Mouse (Mus musculus): ENCODE measurements at regions not wholly inside any gene's neighbourhood (a gene's known extent, or its start where the extent isn't known, plus 50 kb on each side); places are given as distances from the start of the nearest gene placed in this dataset.

GRCm38 (mm10) chr11:19306687-19307086 is 287.9 kb upstream of the Meis1 start:
- no peak for TF ChIP-seq TCF3 (IDR thresholded peaks at IDR 0.05; ENCODE audit: insufficient read length, low read depth)
- TF ChIP-seq E2F4 (IDR thresholded peaks at IDR 0.05; ENCODE audit: insufficient read depth): no peak
- TF ChIP-seq MAX (IDR thresholded peaks at IDR 0.05; ENCODE audit: low read depth): no peak
- no peak for TF ChIP-seq SRF (IDR thresholded peaks at IDR 0.05; ENCODE audit: control insufficient read depth, insufficient read length, low read depth)
- TF ChIP-seq POLR2A (IDR thresholded peaks at IDR 0.05; ENCODE audit: insufficient read length, low read depth): no peak
- no peak for TF ChIP-seq POLR2AphosphoS2 (IDR thresholded peaks at IDR 0.05; ENCODE audit: insufficient read length, low read depth)
- no peak for TF ChIP-seq CEBPB (IDR thresholded peaks at IDR 0.05; ENCODE audit: insufficient read depth, poor library complexity, severe bottlenecking)
